Mouse (Mus musculus) forebrain, embryonic 12.5 days (tissue): Measurements from ENCODE around the gene Kcnj12. TPM values are rescaled to one million over a fixed set of nuclear protein-coding genes. Genes with fewer than 3 reads are reported as not detected.

Experiments used
- ATAC-seq: fragments of 200-750 bp; cut with Nextera tagmentation; 2 replicates; pipeline ENCODE4 v1.8.0; 2017; ENCODE audit warnings: moderate TSS enrichment; ENCODE audit not compliant: low FRiP score
- H3K27ac ChIP-seq: fragments of 300-500 bp; sonication (generic); 2 replicates; pipeline ENCODE4 v1.5.1; 2016; ENCODE audit warnings: mild to moderate bottlenecking
- H3K27me3 ChIP-seq: fragments of 300-500 bp; sonication (generic); 2 replicates; pipeline ENCODE4 v1.6.1; 2016; ENCODE audit warnings: mild to moderate bottlenecking
- H3K36me3 ChIP-seq: fragments of 300-500 bp; sonication (generic); replicated peaks from 2 replicates; pipeline ENCODE4 v1.6.1; 2016; ENCODE audit warnings: mild to moderate bottlenecking
- H3K4me1 ChIP-seq: fragments of 300-500 bp; sonication (generic); 2 replicates; pipeline ENCODE4 v1.6.1; 2016
- H3K4me2 ChIP-seq: fragments of 300-500 bp; sonication (generic); 2 replicates; pipeline ENCODE4 v1.6.1; 2016; ENCODE audit warnings: mild to moderate bottlenecking, moderate library complexity
- H3K4me3 ChIP-seq: fragments of 300-500 bp; sonication (generic); replicated peaks from 2 replicates; pipeline ENCODE4 v1.5.1; 2016; ENCODE audit warnings: mild to moderate bottlenecking
- H3K9ac ChIP-seq: fragments of 300-500 bp; sonication (generic); 2 replicates; pipeline ENCODE4 v1.6.1; 2016; ENCODE audit warnings: mild to moderate bottlenecking
- H3K9me3 ChIP-seq: fragments of 300-500 bp; sonication (generic); 2 replicates; pipeline ENCODE4 v1.6.1; 2016
- WGBS: fragments of 180-500 bp; shearing (Covaris S2); methylation state at CpG from one replicate; pipeline ENCODE4 v1.1.7; 2016; 5-methylcytosine and 5-hydroxymethylcytosine counted together
- polyA plus RNA-seq: library from polyadenylated mRNA; unstranded; fragments of >200 nt; fragmentation: Nextera tagmentation; extraction: Ambion mirVana; gene quantifications from 2 replicates; pipeline ENCODE4 v1.2.1, GENCODE M21; 2016

Gene Kcnj12
- polyA plus RNA-seq, 1 experiment from 2014 or later: 0.42 TPM

- Histone ChIP-seq H3K4me3 (no peak overlapping the region), H3K4me1 (0 out of 2 replicates have a peak, but pooled peaks cover 3% of the 10 kb centered on the region), H3K9me3 (no peaks in the 10 kb centered on the region), H3K27ac (no peak overlapping the region), H3K27me3 (no peaks in the 10 kb centered on the region), H3K36me3 (no peaks in the 10 kb centered on the region), H3K9ac (no peak overlapping the region), H3K4me2 (no peak overlapping the region)
- WGBS: 90% methylated on average over 10 of the region's 10 CpGs
- ATAC-seq: no peak
Measured at GRCm38 (mm10) chr11:61068866-61069265, 46.5 kb downstream of the Kcnj12 start.

GRCm38 (mm10) chr11:61069645-61070044 is 47.3 kb downstream of the Kcnj12 start:
- 96% methylated on average over 18 of the region's 18 CpGs for WGBS
- H3K4me2 ChIP-seq: no peak overlapping the region
- no peak overlapping the region for H3K4me3 ChIP-seq
- H3K4me1 ChIP-seq: 0 out of 2 replicates have a peak, but pooled peaks cover 3% of the 10 kb centered on the region
- H3K9ac ChIP-seq: no peak overlapping the region
- no peaks in the 10 kb centered on the region for H3K27me3 ChIP-seq
- H3K27ac ChIP-seq: no peak overlapping the region
- ATAC-seq: no peak
- no peaks in the 10 kb centered on the region for H3K9me3 ChIP-seq
- H3K36me3 ChIP-seq: no peaks in the 10 kb centered on the region

- Histone ChIP-seq H3K27me3 (no peaks in the 10 kb centered on the region; the same call in 1 of the 2 replicates), H3K9me3 (no peaks in the 10 kb centered on the region), H3K4me1 (0 out of 2 replicates have a peak, but pooled peaks cover 3% of the 10 kb centered on the region), H3K36me3 (no peaks in the 10 kb centered on the region), H3K9ac (no peak overlapping the region), H3K27ac (no peak overlapping the region), H3K4me2 (no peak overlapping the region), H3K4me3 (no peak overlapping the region)
- no peak for ATAC-seq
- 86% methylated on average over 5 of the region's 5 CpGs for WGBS
Measured at GRCm38 (mm10) chr11:61074646-61075317, 52.4 kb downstream of the Kcnj12 start.

- Histone ChIP-seq H3K36me3 (no peaks in the 10 kb centered on the region), H3K9me3 (no peaks in the 10 kb centered on the region), H3K9ac (no peak overlapping the region), H3K27ac (no peak overlapping the region), H3K27me3 (no peaks in the 10 kb centered on the region; the same call in 1 of the 2 replicates), H3K4me3 (no peak overlapping the region), H3K4me1 (0 out of 2 replicates have a peak, but pooled peaks cover 3% of the 10 kb centered on the region), H3K4me2 (no peak overlapping the region)
- no peak for ATAC-seq
- 79% methylated on average over 15 of the region's 15 CpGs for WGBS
Measured at GRCm38 (mm10) chr11:61075361-61076326, 53.3 kb downstream of the Kcnj12 start.

- WGBS: 83% methylated on average over 2 of the region's 2 CpGs
- Histone ChIP-seq H3K4me1 (no peaks in the 10 kb centered on the region), H3K9ac (no peak overlapping the region), H3K27me3 (peaks cover 3% of the 10 kb centered on the region), H3K27ac (no peak overlapping the region), H3K9me3 (no peaks in the 10 kb centered on the region), H3K4me2 (no peak overlapping the region), H3K4me3 (no peak overlapping the region), H3K36me3 (no peaks in the 10 kb centered on the region)
- no peak for ATAC-seq
Measured at GRCm38 (mm10) chr11:61081624-61082023, 59.3 kb downstream of the Kcnj12 start.

- no peak overlapping the region for H3K27ac ChIP-seq
- ATAC-seq: no peak
- H3K9me3 ChIP-seq: 0 out of 2 replicates have a peak, but pooled peaks cover 1% of the 10 kb centered on the region
- H3K36me3 ChIP-seq: no peaks in the 10 kb centered on the region
- H3K4me3 ChIP-seq: no peak overlapping the region
- no peak overlapping the region for H3K4me2 ChIP-seq
- no peak overlapping the region for H3K9ac ChIP-seq
- peaks cover 10% of the 10 kb centered on the region for H3K4me1 ChIP-seq
- 72% methylated on average over 7 of the region's 7 CpGs for WGBS
- no peaks in the 10 kb centered on the region for H3K27me3 ChIP-seq
Measured at GRCm38 (mm10) chr11:61090195-61090594, 67.8 kb downstream of the Kcnj12 start.

GRCm38 (mm10) chr11:61091192-61091591 is 68.8 kb downstream of the Kcnj12 start:
- WGBS: 58% methylated on average over 3 of the region's 3 CpGs
- ATAC-seq: no peak

GRCm38 (mm10) chr11:61091642-61092262 is 69.4 kb downstream of the Kcnj12 start:
- Histone ChIP-seq H3K4me3 (no peak overlapping the region), H3K27me3 (no peaks in the 10 kb centered on the region; the same call in 1 of the 2 replicates), H3K4me1 (peaks cover 10% of the 10 kb centered on the region), H3K4me2 (no peak overlapping the region), H3K36me3 (no peaks in the 10 kb centered on the region), H3K27ac (no peak overlapping the region), H3K9me3 (0 out of 2 replicates have a peak, but pooled peaks cover 2% of the 10 kb centered on the region), H3K9ac (no peak overlapping the region)
- 12% methylated on average over 7 of the region's 7 CpGs for WGBS
- ATAC-seq: no peak

More at GRCm38 (mm10) chr11:61091192-61091591, 68.8 kb downstream of the Kcnj12 start:
- Histone ChIP-seq H3K27ac (0 out of 2 replicates have a peak overlapping the region, but pooled peaks have one; percentile 5), H3K4me1 (peaks cover 10% of the 10 kb centered on the region), H3K4me2 (no peak overlapping the region), H3K4me3 (no peak overlapping the region), H3K9ac (no peak overlapping the region), H3K9me3 (0 out of 2 replicates have a peak, but pooled peaks cover 2% of the 10 kb centered on the region), H3K27me3 (no peaks in the 10 kb centered on the region), H3K36me3 (no peaks in the 10 kb centered on the region)

- WGBS: 67% methylated on average over 1 of the region's 1 CpGs
- Histone ChIP-seq H3K27me3 (no peaks in the 10 kb centered on the region; the same call in 1 of the 2 replicates), H3K27ac (no peak overlapping the region)
Measured at GRCm38 (mm10) chr11:61098046-61098445, 75.7 kb downstream of the Kcnj12 start.

GRCm38 (mm10) chr11:61102397-61103339 is 80.3 kb downstream of the Kcnj12 start:
- H3K27ac ChIP-seq: no peak overlapping the region
- no peak overlapping the region for H3K4me2 ChIP-seq
- ATAC-seq: no peak
- 60% methylated on average over 13 of the region's 13 CpGs for WGBS
- 0 out of 2 replicates have a peak, but pooled peaks cover 6% of the 10 kb centered on the region for H3K27me3 ChIP-seq
- no peak overlapping the region for H3K4me3 ChIP-seq
- no peaks in the 10 kb centered on the region for H3K9me3 ChIP-seq
- no peak overlapping the region for H3K9ac ChIP-seq
- peaks cover 10% of the 10 kb centered on the region; the same call in 1 of the 2 replicates for H3K4me1 ChIP-seq
- no peaks in the 10 kb centered on the region for H3K36me3 ChIP-seq

More at GRCm38 (mm10) chr11:61098046-61098445, 75.7 kb downstream of the Kcnj12 start:
- H3K36me3 ChIP-seq: no peaks in the 10 kb centered on the region
- 0 out of 2 replicates have a peak, but pooled peaks cover 2% of the 10 kb centered on the region for H3K9me3 ChIP-seq
- no peak overlapping the region for H3K9ac ChIP-seq
- no peak overlapping the region for H3K4me3 ChIP-seq
- H3K4me2 ChIP-seq: no peak overlapping the region
- ATAC-seq: no peak
- peaks cover 3% of the 10 kb centered on the region; the same call in 1 of the 2 replicates for H3K4me1 ChIP-seq
